Mouse (Mus musculus): ENCODE measurements at regions not wholly inside any gene's neighbourhood (a gene's known extent, or its start where the extent isn't known, plus 50 kb on each side); places are given as distances from the start of the nearest gene placed in this dataset.

- no peak for TF ChIP-seq EP300 (IDR thresholded peaks at IDR 0.05; ENCODE audit: insufficient read depth, low read depth, low read length)
- no peak for TF ChIP-seq POLR2A (IDR thresholded peaks at IDR 0.05; ENCODE audit: insufficient read depth, low read length)
These were observed 94.5 kb upstream of the Fam3c start for GRCm38 (mm10) chr6:22450501-22450900.

All from ES-Bruce4 (cell line).